Mouse (Mus musculus): ENCODE measurements around the gene Slc17a1. TPM values are rescaled to one million over a fixed set of nuclear protein-coding genes. Genes with fewer than 3 reads are reported as not detected.

The Slc17a1 gene
- polyA plus RNA-seq (2017; shearing (Covaris generic)) = under 1 TPM in 1 of 2 experiments, not detected in 1; 0.09 TPM

DNA sequence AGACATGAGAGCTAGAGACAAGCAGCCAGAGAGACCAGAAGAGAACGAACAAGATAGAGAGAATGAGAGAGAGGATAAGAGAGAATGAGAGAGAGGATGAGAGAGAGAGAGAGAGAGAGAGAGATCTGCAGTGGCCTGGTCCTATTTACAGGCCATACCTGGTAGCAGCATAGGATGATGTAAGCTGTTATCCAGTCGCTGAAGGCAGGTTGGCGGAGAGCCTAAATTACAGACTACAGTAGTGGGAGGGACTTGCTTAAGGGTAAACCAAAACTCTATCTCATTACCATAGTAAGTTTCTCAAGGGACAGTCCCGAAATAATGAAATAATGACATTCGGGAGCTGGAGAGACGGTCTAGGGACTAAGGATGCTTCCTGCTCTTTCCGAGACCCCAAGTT lies at the start of gene Slc17a1:
Slc17a1 (plus strand) TSS at position 346 of the 400 bp plus-strand sequence.

DNA sequence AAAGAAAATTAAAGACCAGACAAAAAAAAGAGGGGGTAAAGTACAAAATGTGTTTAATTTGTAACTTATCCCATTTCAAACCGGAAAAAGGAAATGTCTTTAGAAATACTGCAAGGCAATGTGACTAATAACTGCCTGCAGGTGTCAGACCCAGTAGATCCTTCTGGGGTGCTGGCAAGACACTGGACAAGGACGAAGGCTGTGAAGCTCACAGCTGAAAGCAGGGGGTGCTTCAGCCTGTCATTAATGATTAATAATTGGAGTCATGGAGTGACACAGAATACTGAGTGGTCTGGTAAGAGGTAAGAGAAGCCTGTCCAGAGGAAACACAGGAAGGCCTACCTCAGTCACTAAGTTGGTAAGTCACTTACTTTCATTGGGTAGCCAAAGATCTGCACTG lies 28.2 kb upstream of the Slc17a1 start, which contains the start of gene Slc17a3:
Slc17a3 (plus strand) TSS at position 127 of the 400 bp plus-strand sequence.

DNA sequence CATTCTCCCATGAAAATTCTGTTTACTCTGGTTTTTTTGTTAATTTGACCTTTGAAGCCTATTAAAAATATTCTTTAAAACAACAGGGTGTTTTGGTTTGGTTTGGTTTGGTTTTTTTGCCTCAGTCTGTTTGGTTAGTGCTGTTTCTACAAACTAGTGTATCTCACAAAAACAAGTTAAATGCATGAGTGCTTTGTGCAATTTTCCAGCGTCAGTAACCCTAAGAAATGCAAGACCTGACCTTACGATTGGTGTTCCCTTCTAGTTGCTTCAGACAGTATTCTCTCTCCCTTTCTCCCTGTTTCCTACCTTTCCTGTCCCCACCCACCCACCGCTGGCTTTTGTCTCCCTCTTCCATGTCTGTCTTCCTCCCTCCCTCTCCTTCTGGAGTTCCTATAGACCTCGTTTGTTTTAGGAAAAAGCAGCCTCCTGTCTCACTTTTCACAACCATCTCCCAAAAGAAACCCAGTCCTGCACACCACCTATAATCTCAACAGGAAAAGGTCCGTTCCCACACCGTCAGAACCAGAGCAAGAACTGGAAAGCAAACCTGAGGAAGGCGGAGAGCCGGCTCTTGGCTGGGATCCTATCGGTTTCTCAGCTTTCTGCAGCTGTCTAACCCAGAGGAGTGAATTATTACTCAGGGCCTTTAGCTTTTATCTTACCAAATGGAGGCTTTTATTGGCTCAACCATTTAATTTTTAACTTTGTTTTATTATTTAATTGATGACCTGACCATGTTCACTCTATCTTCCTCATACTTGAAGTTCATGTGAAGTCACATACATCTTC lies 47.0 kb downstream of the Slc17a1 start, which contains the start of gene Slc17a4:
Slc17a4 (minus strand) TSS at position 634 of the 792 bp plus-strand sequence.

DNA sequence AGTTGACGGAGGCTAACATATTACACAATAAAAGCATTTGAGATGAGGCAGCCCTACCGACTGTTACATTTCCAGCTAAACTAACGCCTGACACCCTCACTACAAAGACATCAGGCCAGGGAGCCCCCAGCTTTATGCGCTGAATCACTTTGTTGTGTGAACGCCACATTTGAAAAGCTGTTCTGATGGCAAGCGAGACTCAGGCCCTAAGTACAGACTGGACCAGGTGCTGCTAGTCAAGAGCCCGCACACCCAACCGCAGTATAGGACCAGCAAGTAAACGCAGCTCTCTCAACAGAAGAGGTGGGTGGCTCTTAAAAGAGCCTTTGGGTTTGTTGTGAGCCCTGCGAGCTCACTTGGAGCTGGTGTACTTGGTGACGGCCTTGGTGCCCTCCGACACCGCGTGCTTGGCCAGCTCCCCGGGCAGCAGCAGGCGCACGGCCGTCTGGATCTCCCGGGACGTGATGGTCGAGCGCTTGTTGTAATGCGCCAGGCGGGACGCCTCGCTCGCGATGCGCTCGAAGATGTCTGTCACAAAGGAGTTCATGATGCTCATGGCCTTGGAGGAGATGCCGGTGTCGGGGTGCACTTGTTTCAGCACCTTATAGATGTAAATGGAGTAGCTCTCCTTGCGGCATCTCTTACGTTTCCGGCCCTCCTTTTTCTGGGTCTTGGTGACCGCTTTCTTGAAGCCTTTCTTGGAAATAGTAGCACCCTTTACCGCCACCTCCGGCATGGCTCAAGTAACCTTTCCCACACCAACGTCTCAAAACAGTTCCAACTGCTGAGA lies 66.1 kb downstream of the Slc17a1 start, which contains the start of gene Hist1h2ba:
Hist1h2ba (minus strand) TSS at position 736 of the 790 bp plus-strand sequence.

DNA sequence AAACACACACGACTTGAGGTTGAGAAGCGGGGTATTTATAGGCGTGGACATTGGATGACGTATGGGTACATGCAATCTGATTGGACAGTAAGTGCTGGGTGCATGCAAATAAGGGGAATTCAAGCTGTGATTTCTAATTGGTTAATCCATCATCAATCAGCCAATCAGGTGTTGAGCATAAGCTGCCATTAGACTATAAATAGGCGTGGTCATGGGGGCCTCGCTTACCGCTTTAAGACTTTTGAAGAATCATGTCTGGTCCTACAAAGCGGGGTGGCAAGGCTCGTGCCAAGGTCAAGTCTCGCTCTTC lies 66.6 kb downstream of the Slc17a1 start, which contains the start of gene Hist1h2aa:
Hist1h2aa (plus strand) TSS at position 252 of the 310 bp plus-strand sequence.

Other genes starting within 250 kb of the Slc17a1 start
- gene Hist1h2be, start 246.6 kb upstream of the Slc17a1 start, polyA plus RNA-seq (2017; shearing (Covaris generic)) = 1 to 10 TPM; 1.2 to 1.4 TPM
- gene Hist1h1e, start 245.2 kb upstream of the Slc17a1 start, polyA plus RNA-seq (2017; shearing (Covaris generic)) = 10 to 100 TPM in 1 of 2 experiments, 1 to 10 TPM in 1; 7.1 to 18.0 TPM
- gene Hist1h2ac, start 183.8 kb upstream of the Slc17a1 start, polyA plus RNA-seq (2017; shearing (Covaris generic)) = under 1 TPM; 0.55 to 0.80 TPM
- gene Hist1h2bc, start 183.6 kb upstream of the Slc17a1 start, polyA plus RNA-seq (2017; shearing (Covaris generic)) = 1 to 10 TPM; 3.0 to 4.1 TPM
- under 1 TPM in 1 of 2 experiments, not detected in 1; 0.38 TPM for gene Hist1h1t, start 171.9 kb upstream of the Slc17a1 start, polyA plus RNA-seq (2017; shearing (Covaris generic))
- gene Hist1h4c, start 169.3 kb upstream of the Slc17a1 start, polyA plus RNA-seq (2017; shearing (Covaris generic)) = 1 to 10 TPM; 3.3 to 6.0 TPM
- 1 to 10 TPM; 1.3 to 2.6 TPM for gene Hfe, start 156.9 kb upstream of the Slc17a1 start, polyA plus RNA-seq (2017; shearing (Covaris generic))
- gene Hist1h1c, start 128.9 kb upstream of the Slc17a1 start, polyA plus RNA-seq (2017; shearing (Covaris generic)) = 10 to 100 TPM; 13.3 to 18.7 TPM
- gene Hist1h3c, start 122.1 kb upstream of the Slc17a1 start, polyA plus RNA-seq (2017; shearing (Covaris generic)) = 1 to 10 TPM; 2.7 to 3.1 TPM
- 1 to 10 TPM; 1.1 to 2.8 TPM for gene Hist1h2bb, start 121.0 kb upstream of the Slc17a1 start, polyA plus RNA-seq (2017; shearing (Covaris generic))
- 1 to 10 TPM; 4.6 to 7.2 TPM for gene Hist1h2ab, start 116.6 kb upstream of the Slc17a1 start, polyA plus RNA-seq (2017; shearing (Covaris generic))
- gene Hist1h3b, start 115.5 kb upstream of the Slc17a1 start, polyA plus RNA-seq (2017; shearing (Covaris generic)) = 1 to 10 TPM in 1 of 2 experiments, not detected in 1; 1.4 TPM
- gene Hist1h4b, start 110.7 kb upstream of the Slc17a1 start, polyA plus RNA-seq (2017; shearing (Covaris generic)) = 1 to 10 TPM; 5.4 to 5.6 TPM
- gene Hist1h4a, start 106.5 kb upstream of the Slc17a1 start, polyA plus RNA-seq (2017; shearing (Covaris generic)) = not detected
- gene Hist1h3a, start 105.4 kb upstream of the Slc17a1 start, polyA plus RNA-seq (2017; shearing (Covaris generic)) = 1 to 10 TPM; 5.1 TPM
- 1 to 10 TPM; 2.5 to 3.0 TPM for gene Hist1h1a, start 104.1 kb upstream of the Slc17a1 start, polyA plus RNA-seq (2017; shearing (Covaris generic))
- gene Trim38, start 97.8 kb upstream of the Slc17a1 start, polyA plus RNA-seq (2017; shearing (Covaris generic)) = under 1 TPM in 1 of 2 experiments, not detected in 1; 0.17 TPM
- gene Slc17a2, start 60.8 kb upstream of the Slc17a1 start, polyA plus RNA-seq (2017; shearing (Covaris generic)) = under 1 TPM in 1 of 2 experiments, not detected in 1; 0.09 TPM
- gene Slc17a3, start 28.3 kb upstream of the Slc17a1 start, polyA plus RNA-seq (2017; shearing (Covaris generic)) = not detected
- gene Slc17a4, start 47.3 kb downstream of the Slc17a1 start, polyA plus RNA-seq (2017; shearing (Covaris generic)) = not detected
- gene Hist1h2ba, start 66.4 kb downstream of the Slc17a1 start, polyA plus RNA-seq (2017; shearing (Covaris generic)) = not detected
- gene Hist1h2aa, start 66.7 kb downstream of the Slc17a1 start, polyA plus RNA-seq (2017; shearing (Covaris generic)) = not detected
- gene Scgn, start 123.5 kb downstream of the Slc17a1 start, polyA plus RNA-seq (2017; shearing (Covaris generic)) = not detected